Mouse (Mus musculus) bone marrow macrophage, adult 2 months (primary cell): ENCODE data around the gene Inpp5a.

ENCODE experiments used
- CTCF ChIP-seq: IDR thresholded peaks from 2 replicates; pipeline ENCODE4 v1.5.1; 2012; ENCODE audit warnings: low read depth, mild to moderate bottlenecking, low read length, moderate library complexity
- POLR2A ChIP-seq: IDR thresholded peaks from 2 replicates; pipeline ENCODE4 v1.6.1; 2012; ENCODE audit warnings: mild to moderate bottlenecking, low read depth, low read length, borderline replicate concordance

DNA sequence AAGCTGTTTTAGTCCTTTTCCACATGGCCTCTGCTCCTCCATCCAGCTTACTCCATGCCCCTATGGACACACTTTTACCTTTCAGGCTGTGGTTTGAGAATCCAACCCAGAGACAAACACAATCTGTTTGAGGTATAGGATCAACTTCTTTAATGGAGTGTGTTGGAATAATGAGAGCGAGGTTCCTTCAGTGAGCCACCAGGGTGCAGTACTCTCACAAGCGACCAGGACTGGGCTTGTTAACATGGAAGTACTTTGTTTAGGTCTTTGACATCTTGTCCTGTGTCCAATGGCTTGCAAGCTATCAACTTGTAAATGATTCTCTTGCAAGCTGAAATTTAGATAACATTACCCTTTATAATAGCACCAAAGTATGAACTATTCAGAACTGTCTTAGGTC is 104.0 kb downstream of the Inpp5a start:
- TF ChIP-seq POLR2A (no peak), CTCF (no peak)
